Mouse (Mus musculus) B cell, adult 2 months (primary cell): ENCODE results near the gene Mpp3.
A peak's percentile ranks its signal among the peaks of the same experiment; 100 is the strongest.

Experiments used
- DNase-seq, 2 experiments: peaks; one replicate each; pipeline ENCODE4 v3.0.0; 2022

Mpp3 gene

GRCm38 (mm10) chr11:101973496-101973895, 54.8 kb downstream of the Mpp3 start:
- no peak for DNase-seq

GRCm38 (mm10) chr11:101972651-101973050, 55.6 kb downstream of the Mpp3 start:
- DNase-seq = no peak

GRCm38 (mm10) chr11:101972097-101972496, 56.2 kb downstream of the Mpp3 start:
- no peak for DNase-seq

GRCm38 (mm10) chr11:101971410-101971809, 56.9 kb downstream of the Mpp3 start:
- peak; percentile 83 to 85 for DNase-seq

- no peak for DNase-seq
Observed at GRCm38 (mm10) chr11:101969835-101970234, 58.4 kb downstream of the Mpp3 start.

GRCm38 (mm10) chr11:101968791-101969190, 59.5 kb downstream of the Mpp3 start:
- peak; percentile 84 to 85 for DNase-seq

- DNase-seq = no peak
Observed at GRCm38 (mm10) chr11:101968311-101968710, 60.0 kb downstream of the Mpp3 start.

- no peak for DNase-seq
Observed at GRCm38 (mm10) chr11:101966965-101967614, 61.2 kb downstream of the Mpp3 start, which contains the start of gene Sost. Gene Sost, minus strand, starts transcription at chr11:101967015.

GRCm38 (mm10) chr11:101965553-101965952, 62.7 kb downstream of the Mpp3 start:
- DNase-seq = peak; percentile 13 to 30

- no peak for DNase-seq
Observed at GRCm38 (mm10) chr11:101964647-101965046, 63.6 kb downstream of the Mpp3 start.

- DNase-seq = peak; percentile 41 to 50
Observed at GRCm38 (mm10) chr11:101963473-101964291, 64.6 kb downstream of the Mpp3 start.

- DNase-seq = peak in 1 of 2 experiments; percentile 12
Observed at GRCm38 (mm10) chr11:101963043-101963442, 65.2 kb downstream of the Mpp3 start.

GRCm38 (mm10) chr11:101957476-101957875, 70.8 kb downstream of the Mpp3 start:
- DNase-seq = no peak

- DNase-seq = no peak
Observed at GRCm38 (mm10) chr11:101953441-101953840, 74.8 kb downstream of the Mpp3 start.

GRCm38 (mm10) chr11:101952541-101953341, 75.5 kb downstream of the Mpp3 start:
- peak; percentile 54 to 65 for DNase-seq

GRCm38 (mm10) chr11:101950021-101950420, 78.2 kb downstream of the Mpp3 start:
- DNase-seq = no peak
